Mouse (Mus musculus) gastrocnemius, postnatal 4 days (tissue): ENCODE data around the gene Haspin. TPM values are rescaled to one million over a fixed set of nuclear protein-coding genes. Genes with fewer than 3 reads are reported as not detected.
"Not testable (repeated sequence)": the region's sequence is repeated elsewhere in the genome, so short reads cannot be mapped to it uniquely, and the experiment has no call there.

Source experiments
- DNase-seq, 2 experiments: peaks; one replicate each; pipeline ENCODE4 v3.0.0; 2021 to 2022; ENCODE audit warnings: low spot score in 2 of 2, mixed read lengths in 2 of 2
- total RNA-seq, 2 experiments: library from RNA; stranded (reverse); gene quantifications; 2 replicates each; pipeline ENCODE4 v1.2.3; 2021

The Haspin gene
- total RNA-seq, 2 experiments from 2014 or later, result 2.9 to 3.0 TPM

DNA sequence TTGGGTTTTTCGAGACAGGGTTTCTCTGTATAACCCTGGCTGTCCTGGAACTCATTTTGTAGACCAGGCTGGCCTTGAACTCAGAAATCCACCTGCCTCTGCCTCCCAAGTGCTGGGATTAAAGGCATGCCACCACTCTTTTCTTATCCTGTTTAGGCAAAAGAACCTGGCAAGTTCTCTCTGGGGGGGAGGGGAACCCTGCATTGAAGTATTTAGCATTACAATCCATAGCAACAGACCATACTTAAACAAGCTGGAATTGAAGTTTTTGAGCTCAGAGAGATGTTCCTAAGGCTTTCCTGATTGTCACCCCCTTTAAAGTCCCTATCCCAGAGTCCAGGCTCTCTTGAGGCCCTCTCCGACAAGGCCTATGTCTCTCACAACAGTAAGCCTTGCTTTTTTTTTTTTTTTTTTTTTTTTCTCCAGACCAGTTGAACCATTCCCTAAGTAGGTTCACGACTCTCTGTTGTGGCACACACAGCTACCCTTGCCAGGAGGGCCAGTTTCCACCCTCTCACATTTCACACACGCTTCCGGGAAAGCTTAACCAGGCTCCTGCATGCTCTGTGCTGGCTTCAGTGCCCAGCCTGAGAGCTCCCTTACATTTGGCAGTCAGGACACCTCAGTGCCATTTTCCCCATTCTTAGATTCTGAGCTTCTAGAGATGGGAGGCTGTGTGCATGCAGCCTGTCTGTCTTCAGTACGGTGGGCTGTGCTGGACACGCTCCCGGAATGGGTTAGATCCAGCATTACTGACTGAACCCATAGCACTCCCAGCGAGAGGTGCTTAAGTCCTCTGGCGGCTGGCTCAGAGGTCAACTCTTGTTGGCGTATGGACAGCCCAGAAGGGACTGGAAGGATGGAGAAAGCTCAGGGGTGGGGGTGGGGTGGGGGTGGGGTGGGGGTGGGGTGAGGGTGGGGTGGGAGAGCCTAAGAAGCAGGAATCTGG lies 8.2 kb upstream of the Haspin start:
- DNase-seq, result no peak

DNA sequence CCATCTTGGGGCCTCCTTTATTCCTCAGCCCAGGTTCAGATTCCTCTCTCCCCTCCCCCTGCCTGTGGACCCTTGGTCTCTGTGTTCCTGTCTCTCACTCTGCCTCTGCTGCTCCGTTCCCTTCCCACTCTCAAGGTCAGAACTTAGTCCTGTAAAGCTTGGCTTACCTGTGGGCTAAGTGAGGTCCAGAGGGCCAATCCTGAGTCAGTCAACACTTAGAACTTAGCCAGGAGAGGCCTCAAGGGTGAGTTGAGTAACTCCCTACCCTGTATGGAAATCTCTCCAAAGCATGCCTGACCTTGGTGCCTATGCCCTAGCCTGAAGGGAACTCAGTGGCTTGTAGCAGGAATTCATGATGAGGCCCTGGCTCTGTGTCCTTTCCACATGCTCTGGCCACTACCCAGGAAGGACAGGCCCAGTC lies 6.2 kb upstream of the Haspin start:
- DNase-seq, result no peak

GRCm38 (mm10) chr11:73137116-73137515 lies 978 bp downstream of the Haspin start:
- no peak for DNase-seq

DNA sequence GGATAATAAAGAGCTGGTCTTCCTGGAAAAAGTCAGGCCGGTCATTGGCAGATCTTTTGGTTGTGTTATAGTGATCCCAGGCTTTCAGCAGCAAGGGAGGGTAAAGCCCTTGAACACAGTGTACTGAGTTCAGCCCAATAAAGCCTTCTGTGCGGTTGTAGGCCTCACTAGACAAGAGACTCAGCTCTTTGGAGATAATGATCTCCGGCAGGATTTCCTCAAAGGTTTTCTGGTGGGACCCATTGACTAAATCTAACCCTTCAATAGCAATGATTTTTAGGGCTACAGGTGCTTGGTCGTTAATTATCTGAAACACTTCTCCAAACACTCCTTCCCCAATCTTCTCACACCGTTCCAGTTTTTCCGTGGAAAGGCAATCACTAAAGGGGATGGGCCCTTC lies 1.5 kb downstream of the Haspin start:
- no peak for DNase-seq

DNA sequence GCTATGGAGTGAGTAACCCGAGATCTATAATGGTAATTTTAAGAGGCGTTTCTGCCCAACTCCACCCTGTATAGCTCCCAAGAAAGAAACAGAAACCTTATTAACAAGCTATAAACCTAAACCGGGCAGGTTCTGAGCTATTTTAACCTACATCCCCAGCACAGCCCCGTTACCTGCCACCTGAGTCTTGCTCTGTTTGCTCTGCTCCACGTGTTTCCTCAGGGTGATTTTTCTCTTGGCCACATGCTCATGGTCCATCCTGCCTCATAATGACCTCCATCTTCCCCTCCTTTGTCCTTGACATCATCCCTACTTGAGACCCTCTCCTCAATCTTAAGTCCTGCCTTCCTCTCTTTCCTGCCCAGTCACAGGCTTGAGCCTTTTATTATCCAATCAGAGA lies 3.9 kb downstream of the Haspin start:
- no peak for DNase-seq

GRCm38 (mm10) chr11:73132999-73133398 lies 5.1 kb downstream of the Haspin start:
- no peak for DNase-seq

GRCm38 (mm10) chr11:73131020-73131419 lies 7.1 kb downstream of the Haspin start:
- no peak for DNase-seq

- no peak for DNase-seq
Observed at GRCm38 (mm10) chr11:73126495-73126894, 11.6 kb downstream of the Haspin start.

GRCm38 (mm10) chr11:73111414-73111813 lies 26.7 kb downstream of the Haspin start:
- DNase-seq, result no peak

- no peak for DNase-seq
Observed at GRCm38 (mm10) chr11:73109941-73110340, 28.2 kb downstream of the Haspin start.

GRCm38 (mm10) chr11:73108898-73109625 lies 29.0 kb downstream of the Haspin start:
- DNase-seq, result no peak

- DNase-seq, result no peak
Observed at GRCm38 (mm10) chr11:73108195-73108897, 29.7 kb downstream of the Haspin start.

GRCm38 (mm10) chr11:73107358-73107757 lies 30.7 kb downstream of the Haspin start:
- DNase-seq, result not testable (repeated sequence)

DNA sequence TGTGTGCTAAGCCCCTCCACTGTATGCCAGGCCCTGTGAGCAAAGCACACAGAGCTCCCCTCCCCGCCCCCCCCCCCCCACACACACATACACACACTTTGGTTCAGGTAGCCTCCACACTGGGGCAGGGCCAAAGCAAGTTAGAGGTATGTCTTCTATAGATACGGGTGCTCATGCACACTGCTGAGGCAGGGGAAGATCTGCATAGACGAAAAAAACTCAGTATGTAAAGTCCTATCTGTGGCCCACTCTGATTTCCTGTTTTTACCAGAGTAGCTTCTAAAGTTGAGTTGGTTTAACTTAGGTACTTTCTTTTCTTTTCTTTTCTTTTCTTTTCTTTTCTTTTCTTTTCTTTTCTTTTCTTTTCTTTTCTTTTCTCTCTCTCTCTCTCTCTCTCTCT lies 32.8 kb downstream of the Haspin start:
- DNase-seq, result no peak

DNA sequence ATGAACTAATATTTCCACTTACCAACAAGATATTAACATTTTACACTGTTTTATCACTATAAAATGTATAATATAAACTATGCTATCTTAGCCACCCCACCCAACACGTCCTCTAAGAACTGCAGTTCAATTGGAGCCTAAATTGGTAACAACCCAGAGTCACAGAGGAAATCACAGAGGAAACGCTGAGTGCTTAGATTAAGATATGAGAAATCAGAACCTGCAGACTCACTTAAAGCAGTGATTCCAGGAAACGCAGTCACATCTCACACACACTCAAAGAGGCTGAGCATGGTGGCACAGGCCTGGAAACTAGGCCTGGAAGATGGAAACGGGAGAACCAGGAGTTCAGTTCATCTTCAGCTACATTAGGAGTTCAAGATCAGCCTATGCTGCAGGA lies 36.8 kb downstream of the Haspin start:
- no peak for DNase-seq

- DNase-seq, result no peak
Observed at GRCm38 (mm10) chr11:73099976-73100750, 37.9 kb downstream of the Haspin start.

GRCm38 (mm10) chr11:73098860-73099259 lies 39.2 kb downstream of the Haspin start:
- DNase-seq, result no peak

DNA sequence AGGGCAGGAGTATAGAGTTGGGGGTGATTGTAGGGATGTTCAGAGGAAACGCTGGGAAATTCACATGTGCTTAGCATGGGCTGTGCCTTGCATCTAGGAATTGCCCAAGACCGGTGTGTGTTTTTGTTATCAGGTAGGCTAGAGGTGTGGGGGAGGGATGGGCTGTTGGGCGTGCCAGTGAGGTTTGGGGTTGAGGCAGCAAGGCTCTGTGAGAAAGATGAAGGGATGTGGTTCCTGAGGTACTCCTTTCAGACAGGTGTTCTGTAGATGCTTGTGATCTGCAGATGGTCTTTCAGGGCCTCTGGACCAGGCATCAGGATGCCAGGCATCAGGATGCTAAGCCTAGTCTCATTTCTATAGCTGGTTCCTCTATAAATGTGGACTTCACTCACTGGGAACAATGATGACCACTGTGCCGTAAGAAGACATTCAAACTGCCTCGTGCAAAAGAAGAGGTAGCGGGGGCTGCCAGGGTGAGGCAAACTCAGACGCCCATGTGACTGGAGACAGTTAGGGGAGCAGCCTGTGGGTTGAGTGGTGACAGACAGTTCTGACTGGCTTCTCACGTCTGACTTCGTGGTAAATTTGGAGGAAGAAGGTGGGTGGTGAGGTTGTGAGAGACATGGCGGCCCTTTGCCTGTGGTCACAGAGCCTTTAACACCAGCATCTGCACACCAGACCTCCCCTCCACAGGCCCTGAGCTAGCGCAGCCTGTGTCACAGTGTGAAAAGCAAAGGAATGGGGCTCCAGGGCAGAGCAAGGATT lies 43.7 kb downstream of the Haspin start:
- DNase-seq, result no peak

DNA sequence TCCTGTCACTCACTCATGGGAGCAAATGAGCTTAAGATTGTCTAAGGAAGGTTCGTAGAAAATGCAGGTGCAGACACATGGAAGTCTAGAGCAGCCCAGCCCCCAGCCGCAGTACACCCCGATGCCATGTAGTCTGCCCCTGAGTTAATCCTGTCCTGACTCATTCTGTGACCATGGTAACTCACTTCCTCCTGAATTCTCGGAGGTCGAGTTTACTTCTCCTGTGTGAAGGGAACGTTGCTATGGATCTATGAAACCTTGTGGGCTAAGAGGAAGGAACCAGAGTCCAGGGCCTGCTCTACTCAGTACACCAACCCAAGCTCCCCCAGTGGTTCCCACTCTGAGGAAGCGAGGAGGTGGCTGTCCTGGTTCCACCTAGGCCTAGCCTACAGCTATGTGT lies 45.2 kb downstream of the Haspin start:
- DNase-seq, result no peak

DNA sequence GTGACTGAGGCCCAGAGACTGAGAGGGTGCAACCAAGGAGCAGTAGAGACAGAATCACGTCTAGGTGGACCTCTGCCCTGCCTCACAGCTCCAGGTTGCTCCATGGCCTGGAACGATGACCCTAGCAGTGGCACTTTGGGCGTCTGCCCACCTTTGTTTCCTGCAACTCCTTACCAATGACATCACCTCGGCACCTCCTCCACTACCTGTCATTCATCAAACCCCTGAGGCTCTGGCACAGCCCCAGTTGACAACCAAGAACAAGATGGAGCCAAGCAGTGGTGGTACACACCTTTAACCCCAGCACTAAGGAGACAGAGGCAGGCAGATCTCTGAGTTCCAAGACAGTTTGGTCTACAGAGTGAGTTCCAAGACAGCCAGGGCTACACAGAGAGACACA lies 46.0 kb downstream of the Haspin start:
- no peak for DNase-seq
